Mouse (Mus musculus) spleen, adult 12 weeks (tissue): Measurements from ENCODE around the gene Cpne6.
A peak's percentile ranks its signal among the peaks of the same experiment; 100 is the strongest.

Experiments
- DNase-seq: peaks from one replicate; pipeline ENCODE4 v3.0.0; 2022; ENCODE audit warnings: low spot score

Cpne6 gene

DNA sequence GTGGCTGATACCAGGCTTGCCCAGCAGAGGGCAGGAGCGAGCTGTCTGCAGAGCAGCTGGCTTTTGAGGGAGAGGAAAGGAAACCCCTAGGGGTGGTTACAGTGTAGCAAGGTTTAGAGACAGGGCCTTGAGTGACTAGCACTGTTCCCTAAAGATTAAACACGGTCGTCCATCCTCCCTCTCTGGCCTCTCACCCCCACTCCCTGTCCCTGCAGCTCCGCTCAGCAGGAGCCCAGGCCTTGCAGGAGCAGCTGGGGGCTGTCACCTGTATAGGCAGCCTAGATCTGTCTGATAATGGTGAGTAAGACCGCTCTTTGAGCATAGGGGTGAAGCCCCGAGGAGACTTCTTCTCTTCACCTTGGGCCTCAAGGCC lies 12.8 kb upstream of the Cpne6 start:
- DNase-seq, result peak; percentile 75

DNA sequence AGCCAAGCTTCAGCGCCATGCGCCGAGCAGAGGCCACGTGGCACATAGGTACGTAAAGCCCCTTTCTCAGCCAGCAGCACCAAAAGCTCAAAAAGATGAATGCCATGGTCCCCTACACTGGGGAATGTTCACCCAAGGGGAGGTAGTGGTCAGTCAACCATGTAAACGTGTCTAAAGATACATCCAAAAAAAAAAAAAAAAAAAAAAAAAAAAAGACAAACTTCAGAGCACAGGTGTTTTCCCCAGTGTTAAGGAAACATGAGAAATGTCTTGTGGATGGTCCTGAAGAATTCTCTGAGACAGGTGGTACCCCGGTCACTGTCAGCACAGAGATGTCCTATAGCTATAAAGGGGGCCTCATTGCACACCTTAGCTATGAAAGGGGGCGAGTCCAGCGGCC lies 4.6 kb upstream of the Cpne6 start:
- no peak for DNase-seq

GRCm38 (mm10) chr14:55507801-55508200 lies 2.4 kb upstream of the Cpne6 start:
- no peak for DNase-seq

GRCm38 (mm10) chr14:55509540-55509939 lies 705 bp upstream of the Cpne6 start:
- DNase-seq, result no peak

GRCm38 (mm10) chr14:55511037-55511436 lies 792 bp downstream of the Cpne6 start:
- DNase-seq, result no peak

GRCm38 (mm10) chr14:55513927-55514326 lies 3.7 kb downstream of the Cpne6 start:
- DNase-seq, result no peak

- DNase-seq, result no peak
These were observed 5.6 kb downstream of the Cpne6 start for GRCm38 (mm10) chr14:55515846-55516245.

DNA sequence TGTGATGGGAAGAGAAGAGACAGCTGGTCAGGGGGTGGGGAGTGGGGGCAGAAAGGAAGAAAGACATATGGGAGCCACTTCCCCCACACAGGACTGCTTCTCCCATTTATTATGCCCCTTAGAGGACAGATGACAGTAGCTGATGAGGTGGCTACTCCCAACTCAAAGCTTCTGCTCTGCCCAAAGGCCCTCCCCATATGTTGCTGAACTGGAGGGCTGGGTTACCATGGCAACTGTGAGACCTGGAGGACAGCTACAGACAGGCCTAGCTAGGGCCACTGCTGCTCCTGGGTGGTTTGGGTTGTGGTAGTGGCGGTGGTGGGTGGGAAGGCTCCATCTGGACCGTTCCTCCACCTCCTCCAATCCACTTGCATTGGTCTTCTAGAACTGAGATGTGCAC lies 8.7 kb downstream of the Cpne6 start:
- DNase-seq, result no peak

DNA sequence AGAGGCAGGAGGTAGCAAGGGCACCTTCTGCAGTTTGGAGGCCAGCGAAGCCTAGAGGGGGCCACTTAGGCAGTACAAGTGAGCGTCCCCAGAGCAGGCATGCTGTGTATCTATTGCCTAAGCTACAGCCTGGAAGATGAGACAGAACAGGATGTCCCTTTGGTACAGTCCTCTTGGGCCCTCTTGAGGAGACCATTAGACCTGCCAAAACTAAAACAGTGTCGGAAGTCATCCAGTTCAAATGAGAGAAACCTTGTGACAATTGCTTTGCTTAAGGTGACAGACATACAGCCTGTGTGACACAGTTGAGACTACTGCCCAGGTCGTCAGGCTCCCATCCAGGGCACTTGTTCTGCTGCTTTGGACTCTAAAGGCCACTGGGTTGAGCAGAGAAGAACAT lies 9.4 kb downstream of the Cpne6 start:
- DNase-seq, result no peak

- DNase-seq, result no peak
These were observed 10.5 kb downstream of the Cpne6 start for GRCm38 (mm10) chr14:55520451-55521361.

DNA sequence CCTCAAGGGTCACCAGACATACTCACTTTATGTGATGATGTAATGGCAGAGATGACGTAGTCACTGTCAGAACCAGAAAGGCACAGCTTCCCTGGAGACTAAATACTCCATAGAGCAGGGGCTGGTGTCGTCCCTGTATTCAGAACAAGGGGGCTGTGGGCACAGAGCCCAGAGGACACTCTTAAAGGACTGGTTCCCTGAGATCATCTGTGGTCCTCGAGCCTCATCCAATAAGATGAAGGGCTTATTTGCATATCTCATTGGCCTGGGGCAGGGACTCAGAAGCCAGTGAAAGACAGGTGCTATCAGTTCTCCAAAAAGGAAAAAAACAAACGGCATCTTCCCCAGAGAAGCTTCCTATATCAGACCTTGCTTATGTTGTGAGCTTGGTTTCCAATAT lies 13.8 kb downstream of the Cpne6 start:
- DNase-seq, result no peak

- DNase-seq, result no peak
These were observed 14.5 kb downstream of the Cpne6 start, which contains the start of gene Nrl for GRCm38 (mm10) chr14:55524785-55525184. TSS of gene Nrl (minus strand) at chr14:55524981.

DNA sequence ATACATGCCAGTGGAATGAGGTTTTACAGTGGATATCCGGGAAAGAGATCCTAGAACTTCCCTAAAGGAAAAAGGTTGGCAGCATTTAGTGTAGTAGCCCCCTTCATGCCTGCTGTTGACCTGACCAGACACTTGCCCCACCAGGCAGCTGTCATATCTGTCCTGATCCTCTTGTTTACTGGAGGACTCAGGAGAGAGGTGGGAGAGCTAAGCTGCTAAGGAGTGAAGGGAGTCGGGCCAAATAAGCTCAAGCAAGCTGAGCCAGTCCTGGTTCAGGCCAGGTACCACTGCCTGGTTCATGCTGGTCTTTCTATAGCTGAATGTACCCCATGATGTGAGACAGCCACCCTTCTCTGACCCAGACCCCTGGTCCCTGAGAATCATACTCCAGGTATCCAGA lies 16.4 kb downstream of the Cpne6 start:
- no peak for DNase-seq

- peak; percentile 39 for DNase-seq
These were observed 17.7 kb downstream of the Cpne6 start for GRCm38 (mm10) chr14:55527940-55528339.

DNA sequence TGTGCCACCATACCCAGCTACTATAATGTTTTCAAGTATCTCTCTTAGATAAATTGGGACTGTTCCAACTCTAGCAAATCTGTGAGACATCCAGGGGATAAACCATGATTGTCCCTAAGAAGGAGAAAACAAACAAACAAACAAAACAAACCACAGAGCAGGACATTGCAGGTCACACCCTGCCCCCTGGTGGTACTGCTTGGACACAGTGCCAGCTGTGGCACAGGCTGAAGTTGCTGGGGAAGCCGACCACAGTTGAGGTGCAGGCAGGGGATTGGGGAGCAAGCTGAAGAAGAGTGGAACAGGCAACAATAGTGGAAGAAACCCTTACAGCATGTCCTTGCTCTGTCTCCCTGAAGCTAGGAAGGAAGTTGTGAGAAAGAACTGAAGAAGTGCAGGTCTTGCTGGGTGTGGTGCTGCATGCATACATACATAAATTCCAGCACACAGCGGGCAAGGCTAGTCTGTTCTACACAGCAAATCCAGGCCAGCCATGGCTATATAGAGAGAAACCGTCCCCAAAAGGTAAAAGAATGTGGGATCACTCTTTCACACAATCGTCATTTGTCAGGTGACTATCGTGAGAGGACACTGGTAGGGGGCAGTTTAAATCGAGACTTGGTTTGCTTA lies 26.0 kb downstream of the Cpne6 start:
- DNase-seq, result peak; percentile 32

- DNase-seq, result peak; percentile 84
These were observed 30.0 kb downstream of the Cpne6 start, which contains the start of gene Pck2 for GRCm38 (mm10) chr14:55540067-55540786. TSS of gene Pck2 (plus strand) at chr14:55540266.

GRCm38 (mm10) chr14:55540787-55541321 lies 30.6 kb downstream of the Cpne6 start:
- DNase-seq, result peak; percentile 73

DNA sequence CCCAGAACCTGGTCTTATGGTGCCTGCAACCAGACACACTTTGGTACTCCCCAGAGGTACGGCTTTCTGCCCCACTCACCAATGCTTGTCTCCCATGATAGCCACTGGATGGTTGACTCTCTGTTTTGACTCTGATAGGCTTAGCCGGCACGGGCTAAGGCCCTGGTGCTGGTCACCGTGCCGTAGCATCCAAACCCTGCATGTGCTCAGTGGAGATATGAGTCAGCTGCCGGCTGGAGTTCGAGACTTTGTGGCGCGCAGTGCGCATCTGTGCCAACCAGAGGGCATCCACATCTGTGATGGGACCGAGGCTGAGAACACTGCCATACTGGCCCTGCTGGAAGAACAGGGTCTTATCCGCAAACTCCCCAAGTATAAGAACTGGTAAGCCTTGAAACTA lies 32.0 kb downstream of the Cpne6 start:
- peak; percentile 69 for DNase-seq

- DNase-seq, result no peak
These were observed 34.1 kb downstream of the Cpne6 start for GRCm38 (mm10) chr14:55544334-55544733.

DNA sequence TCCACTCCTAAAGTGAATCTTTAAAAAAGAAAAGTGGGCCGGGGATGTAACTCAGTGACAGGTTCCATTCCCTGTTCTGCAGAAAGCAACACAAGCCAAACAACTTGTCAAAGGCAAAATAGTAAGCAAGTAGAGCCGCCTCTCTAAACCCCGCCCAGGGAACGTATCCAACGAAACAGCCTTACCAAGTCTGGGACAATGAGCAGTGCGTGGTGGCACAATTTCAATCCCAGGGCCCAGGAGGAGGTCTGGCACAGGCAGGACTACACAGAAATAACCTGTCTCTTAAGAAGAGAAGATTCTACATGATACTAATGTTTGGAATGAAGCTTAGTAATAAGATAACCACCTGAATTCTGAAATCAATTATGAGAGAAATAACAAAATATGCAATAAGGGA lies 39.9 kb downstream of the Cpne6 start:
- DNase-seq, result no peak

- DNase-seq, result no peak
These were observed 41.1 kb downstream of the Cpne6 start for GRCm38 (mm10) chr14:55551347-55551746.

DNA sequence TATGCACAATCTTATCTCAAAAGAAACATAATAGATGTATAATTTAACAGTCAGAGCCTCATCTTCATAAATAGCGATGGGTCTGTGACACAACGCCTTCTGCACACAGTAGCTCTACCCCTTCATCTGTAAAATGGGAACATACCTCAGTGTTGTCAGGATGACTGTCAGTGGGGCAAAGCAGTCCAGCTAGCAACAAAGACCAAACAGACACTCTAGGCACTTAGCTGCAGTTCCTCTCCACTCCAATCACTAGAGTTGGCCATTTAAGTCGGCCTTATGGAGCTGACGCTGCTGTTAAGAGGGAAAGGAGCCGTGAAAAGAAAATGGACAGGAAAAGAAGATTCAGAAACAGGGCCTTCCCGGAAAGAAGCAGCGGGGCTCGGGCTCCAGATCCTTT lies 41.5 kb downstream of the Cpne6 start:
- no peak for DNase-seq
